Mouse (Mus musculus) neutrophil, adult 5-6 weeks (primary cell): ENCODE data around the gene Parp6. TPM values are rescaled to one million over a fixed set of nuclear protein-coding genes. Genes with fewer than 3 reads are reported as not detected.

Source experiments
- ATAC-seq: fragments of 151-379, 151-347 bp; 2 replicates; pipeline ENCODE4 v1.8.0; 2017; ENCODE audit warnings: mild to moderate bottlenecking, moderate TSS enrichment; ENCODE audit not compliant: insufficient number of reproducible peaks, poor library complexity, low FRiP score, severe bottlenecking; ENCODE audit errors: extremely low read depth
- total RNA-seq: library from RNA; stranded (forward); fragments of 200-1000 nt; gene quantifications from 2 replicates; pipeline ENCODE4 v1.2.3, GENCODE M21; 2017

Parp6 gene
- 60.6 and 61.4 TPM in 2 replicates for total RNA-seq

- ATAC-seq: peak; percentile 98
Measured at GRCm38 (mm10) chr9:59616622-59617306, at the start of gene Parp6. Parp6 (plus strand) TSS chr9:59617284.

- no peak for ATAC-seq
Measured at GRCm38 (mm10) chr9:59571852-59572251, 45.2 kb upstream of the Parp6 start.

GRCm38 (mm10) chr9:59577401-59577800 is 39.7 kb upstream of the Parp6 start:
- no peak for ATAC-seq

GRCm38 (mm10) chr9:59577844-59578504 is 39.1 kb upstream of the Parp6 start, which contains the start of gene Celf6:
Celf6 (plus strand) TSS chr9:59577917.
- ATAC-seq: peak; percentile 40; the same call in 1 of the 2 replicates

- ATAC-seq: no peak
Measured at GRCm38 (mm10) chr9:59578505-59578867, 38.6 kb upstream of the Parp6 start.

- ATAC-seq: peak; percentile 73
Measured at GRCm38 (mm10) chr9:59584871-59585308, 32.2 kb upstream of the Parp6 start.

GRCm38 (mm10) chr9:59588252-59588651 is 28.8 kb upstream of the Parp6 start:
- no peak for ATAC-seq

- ATAC-seq: no peak
Measured at GRCm38 (mm10) chr9:59588710-59589671, 28.1 kb upstream of the Parp6 start.

GRCm38 (mm10) chr9:59589703-59590439 is 27.2 kb upstream of the Parp6 start:
- ATAC-seq: no peak

- no peak for ATAC-seq
Measured at GRCm38 (mm10) chr9:59601661-59602060, 15.4 kb upstream of the Parp6 start.

- no peak for ATAC-seq
Measured at GRCm38 (mm10) chr9:59605967-59606366, 11.1 kb upstream of the Parp6 start.

- ATAC-seq: no peak
Measured at GRCm38 (mm10) chr9:59610950-59611349, 6.1 kb upstream of the Parp6 start.

- ATAC-seq: no peak
Measured at GRCm38 (mm10) chr9:59615797-59616196, 1.3 kb upstream of the Parp6 start.

- no peak for ATAC-seq
Measured at GRCm38 (mm10) chr9:59617307-59617973, 356 bp downstream of the Parp6 start.

GRCm38 (mm10) chr9:59638372-59638771 is 21.3 kb downstream of the Parp6 start:
- no peak for ATAC-seq

GRCm38 (mm10) chr9:59639936-59640335 is 22.9 kb downstream of the Parp6 start:
- ATAC-seq: no peak

GRCm38 (mm10) chr9:59641320-59641719 is 24.2 kb downstream of the Parp6 start:
- no peak for ATAC-seq

GRCm38 (mm10) chr9:59649911-59650310 is 32.8 kb downstream of the Parp6 start:
- ATAC-seq: no peak
